Mouse (Mus musculus) adrenal gland, postnatal 14 days (tissue): ENCODE results near the gene Pim1. TPM values are rescaled to one million over a fixed set of nuclear protein-coding genes. Genes with fewer than 3 reads are reported as not detected.
A peak's percentile ranks its signal among the peaks of the same experiment; 100 is the strongest.

Experiments used
- DNase-seq: peaks from one replicate; pipeline ENCODE4 v3.0.0; 2021; ENCODE audit warnings: mixed read lengths
- total RNA-seq: library from RNA; stranded (reverse); gene quantifications from 2 replicates; pipeline ENCODE4 v1.2.3, GENCODE M21; 2021

Pim1 gene
- total RNA-seq, 1 experiment from 2014 or later = 129 TPM

DNA sequence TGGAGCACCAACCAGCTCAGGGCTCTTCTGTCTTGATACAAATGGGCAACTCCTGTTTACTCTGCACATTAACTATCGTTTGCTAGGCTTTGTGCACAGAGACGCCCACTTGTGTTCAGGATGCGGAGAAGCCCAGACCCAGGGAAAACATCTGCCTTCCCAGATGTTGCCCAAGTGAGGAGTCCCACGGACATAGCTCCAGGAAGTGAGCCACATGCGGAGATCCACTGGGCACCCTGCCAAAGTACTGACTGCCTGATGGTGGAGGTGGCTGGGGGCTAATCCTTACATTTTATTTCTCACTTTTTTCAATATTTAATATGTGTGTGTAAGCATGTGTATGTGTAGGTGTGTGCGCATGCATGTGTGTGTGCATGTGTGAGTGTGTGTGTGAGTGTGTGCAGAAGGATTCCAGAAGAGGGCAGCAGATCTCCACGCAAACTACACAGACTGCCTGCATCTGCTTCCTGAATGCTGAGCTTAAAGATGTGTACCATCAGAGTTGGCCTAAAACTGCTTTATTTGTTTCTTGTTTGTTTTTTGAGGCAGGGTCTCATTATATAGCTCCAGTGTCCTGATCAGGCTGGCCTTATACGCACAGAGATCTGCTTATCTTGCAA, 38.1 kb downstream of the Pim1 start:
- peak; percentile 60 for DNase-seq

DNA sequence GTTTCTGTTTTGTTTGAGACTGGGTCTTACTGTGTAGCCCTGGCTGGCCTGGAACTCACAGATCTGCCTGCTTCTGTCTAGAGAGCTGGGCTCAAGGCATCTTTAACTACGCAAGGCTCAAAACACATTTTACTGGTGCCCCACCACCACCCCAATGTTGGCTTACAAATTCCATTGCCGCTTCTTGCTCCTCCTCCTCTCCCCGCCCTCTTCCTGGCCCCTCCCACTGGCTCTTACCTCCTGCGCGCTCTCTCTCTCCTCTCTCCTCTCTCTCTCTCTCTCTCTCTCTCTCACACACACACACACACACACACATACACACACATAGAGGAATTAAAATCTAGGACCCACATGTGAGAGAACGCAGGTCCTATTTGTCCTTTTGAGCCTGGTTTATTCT, 40.0 kb downstream of the Pim1 start:
- DNase-seq = no peak

DNA sequence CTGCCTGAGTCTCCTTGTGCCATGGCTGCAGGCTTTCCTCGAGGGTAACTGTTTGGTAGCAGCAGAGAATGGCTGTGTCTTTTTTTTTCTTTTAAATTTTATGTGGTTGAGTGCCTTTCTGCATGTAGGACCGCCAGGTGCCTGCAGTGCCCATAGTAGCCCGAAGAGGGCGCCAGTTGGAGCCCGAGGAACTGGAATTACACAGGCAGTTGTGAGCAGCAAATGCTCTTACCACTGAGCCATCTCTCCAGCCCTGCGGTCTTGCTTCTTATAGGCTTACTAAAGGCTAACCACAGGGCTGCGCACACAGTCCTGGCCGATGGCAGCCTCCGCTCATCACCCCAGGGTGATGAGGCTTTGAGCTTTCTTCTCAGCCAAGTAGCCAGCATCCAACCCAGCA, 40.7 kb downstream of the Pim1 start:
- DNase-seq = no peak

DNA sequence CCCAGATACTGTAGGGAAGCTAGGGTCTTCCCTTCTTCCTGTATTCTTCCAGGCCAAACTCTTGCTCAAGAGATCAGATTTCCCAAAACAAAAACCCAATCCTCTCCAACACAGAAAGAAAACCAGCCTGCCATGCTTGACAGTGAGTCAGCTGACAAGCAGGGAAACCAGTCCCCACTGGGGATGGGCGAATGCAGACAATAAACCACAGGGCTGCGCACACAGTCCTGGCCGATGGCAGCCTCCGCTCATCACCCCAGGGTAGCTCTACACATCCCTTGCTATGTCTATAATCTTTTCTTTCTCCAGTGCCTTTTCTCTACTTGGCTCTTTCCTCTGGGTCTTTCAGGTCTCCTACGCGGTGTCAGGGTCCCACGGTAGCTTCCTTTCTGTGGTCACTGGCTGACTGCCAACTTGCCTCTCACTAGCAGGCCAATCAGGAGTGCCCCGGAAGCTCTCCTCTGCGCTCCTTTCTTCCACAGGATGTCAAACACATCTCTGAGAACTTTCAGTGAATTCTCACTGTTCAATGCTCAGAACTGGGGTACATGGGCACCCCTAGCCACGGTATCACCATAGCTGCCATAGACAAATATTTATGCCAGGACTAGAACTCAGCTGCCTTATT, 41.3 kb downstream of the Pim1 start:
- no peak for DNase-seq

DNA sequence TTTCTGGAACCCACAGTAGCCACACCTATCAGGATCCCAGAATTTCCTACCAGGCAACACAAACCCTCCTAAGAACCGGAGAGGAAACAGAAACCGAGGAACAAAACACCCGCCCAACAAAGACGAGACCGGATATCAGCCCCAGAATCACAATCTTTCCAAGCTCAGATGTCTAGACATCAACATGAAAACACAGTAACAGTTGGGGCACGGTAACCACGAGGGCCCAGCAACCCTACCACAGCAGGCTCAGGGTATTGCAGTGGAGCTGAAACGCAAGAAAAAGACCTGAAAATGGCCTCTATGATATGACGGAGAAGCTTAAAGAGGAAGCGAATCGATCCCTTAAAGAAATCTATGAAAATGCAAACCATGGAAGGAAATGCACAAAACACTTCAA, 43.3 kb downstream of the Pim1 start:
- no peak for DNase-seq

DNA sequence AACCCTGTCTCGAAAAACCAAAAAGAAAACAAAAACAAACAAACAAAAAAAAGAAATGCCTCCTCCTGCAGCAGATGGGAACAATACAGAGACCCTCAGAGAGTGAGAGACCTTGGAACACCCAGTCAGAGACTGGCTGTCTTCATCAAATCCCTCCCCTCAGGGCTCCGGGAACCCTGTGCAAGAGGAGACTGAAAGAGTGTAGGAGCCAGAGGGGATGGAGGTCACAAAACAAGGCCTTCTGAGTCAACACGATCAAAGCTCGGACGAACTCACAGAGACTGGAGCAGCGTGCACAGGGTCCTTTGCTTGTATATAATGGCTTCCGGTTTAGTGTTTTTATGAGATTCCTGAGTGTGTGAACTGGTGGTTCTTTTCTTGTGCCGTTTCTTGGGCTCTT, 49.9 kb downstream of the Pim1 start:
- peak; percentile 62 for DNase-seq

DNA sequence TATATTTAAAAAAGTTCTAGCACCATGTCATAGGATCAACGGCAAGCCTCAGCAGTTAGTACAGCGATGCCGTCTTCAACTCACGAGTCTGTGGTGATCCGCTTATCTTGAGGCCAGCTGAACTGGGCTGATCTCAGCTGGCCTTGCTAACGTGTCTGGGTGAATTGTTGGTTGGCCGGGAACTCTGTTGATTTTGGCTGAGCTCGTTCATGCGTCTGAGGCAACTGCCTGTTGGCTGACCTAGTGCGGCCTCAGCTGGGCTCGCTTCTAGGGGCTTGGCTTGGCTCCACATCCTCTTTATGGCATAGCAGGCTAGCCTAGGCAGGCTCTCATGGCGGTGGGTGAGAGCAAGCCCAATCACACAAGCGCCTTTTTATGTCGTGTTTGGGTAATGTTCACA, 50.9 kb downstream of the Pim1 start:
- DNase-seq = peak; percentile 92

DNA sequence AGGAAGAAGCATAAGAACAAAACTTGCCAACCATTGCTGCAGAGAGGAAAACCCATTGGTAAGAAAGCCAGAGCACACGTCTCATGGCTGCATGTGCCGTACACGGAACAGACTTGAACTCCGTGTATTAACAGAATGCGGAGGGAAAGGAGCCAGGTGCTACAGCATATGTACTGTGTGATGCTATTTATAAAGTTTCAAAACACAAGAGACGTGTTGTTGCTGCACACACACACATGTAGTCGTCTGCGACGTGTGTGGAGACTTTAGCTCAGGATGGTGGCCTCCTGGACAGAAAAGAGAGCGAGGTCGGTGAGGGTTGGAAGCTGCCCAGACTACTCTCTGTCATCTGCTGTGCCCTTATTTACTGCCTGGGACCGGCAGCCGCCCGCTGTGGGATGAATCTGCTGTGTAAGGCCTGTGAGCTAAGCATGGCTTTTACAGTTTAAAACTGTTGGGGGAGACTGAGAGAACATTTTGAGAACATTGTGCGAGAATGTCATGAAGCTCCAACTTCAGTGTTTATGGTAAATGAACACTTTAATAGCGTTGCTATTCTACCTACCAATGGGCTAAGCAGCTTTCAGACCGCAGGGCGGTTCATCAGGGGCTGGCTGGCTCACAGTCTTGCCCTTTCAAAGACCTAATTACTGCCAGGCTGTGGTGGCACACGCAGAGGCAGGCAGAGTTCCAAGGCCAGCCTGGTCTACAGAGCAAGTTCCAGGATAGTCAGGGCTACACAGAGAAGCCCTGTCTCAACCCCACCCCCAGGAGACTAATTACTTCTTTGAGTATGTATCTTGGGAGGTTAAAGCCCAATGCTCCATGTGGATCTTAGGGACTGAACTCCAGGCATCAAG, 52.5 kb downstream of the Pim1 start:
- no peak for DNase-seq

DNA sequence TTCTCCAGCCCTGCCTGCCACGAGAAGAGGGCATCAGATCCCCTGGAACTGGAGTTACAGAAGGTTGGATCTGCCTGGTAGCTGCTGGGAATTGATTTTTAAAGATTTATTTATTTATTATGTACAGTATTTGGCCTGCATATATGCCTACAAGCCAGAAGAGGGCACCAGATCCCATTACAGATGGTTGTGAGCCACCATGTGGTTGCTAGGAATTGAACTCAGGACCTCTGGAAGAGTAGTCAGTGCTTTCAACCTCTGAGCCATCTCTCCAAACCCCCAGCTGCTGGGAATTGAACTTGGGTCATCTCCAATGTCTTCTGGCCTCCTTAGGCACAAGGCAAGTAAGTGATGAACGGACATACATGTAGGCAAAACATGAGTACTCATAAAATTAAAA, 53.5 kb downstream of the Pim1 start:
- no peak for DNase-seq

DNA sequence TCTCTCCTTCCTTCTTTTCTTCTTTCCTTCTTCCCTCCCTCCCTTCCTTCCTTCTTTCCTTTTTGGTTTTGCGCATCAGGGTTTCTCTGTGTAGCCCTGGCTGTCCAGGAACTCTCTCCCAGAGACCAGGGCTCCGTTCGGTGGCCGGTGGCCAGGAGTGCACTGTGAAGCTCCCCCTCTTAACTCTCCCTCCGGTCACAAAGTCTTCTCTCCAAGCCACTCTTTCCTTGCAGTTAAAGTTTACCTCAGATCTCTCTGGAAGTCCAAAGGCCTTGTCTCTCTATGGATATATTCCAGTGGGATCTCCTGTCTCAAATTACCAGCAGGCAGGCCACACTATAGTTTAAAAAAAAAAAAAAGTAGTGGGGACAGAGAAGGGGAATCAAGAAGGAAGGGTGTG, 54.7 kb downstream of the Pim1 start:
- no peak for DNase-seq

Other genes starting within 250 kb of the Pim1 start
- gene Ppil1, start 226.6 kb upstream of the Pim1 start, total RNA-seq = 26.0 and 26.4 TPM in 2 replicates
- 135 and 139 TPM in 2 replicates for gene BC004004, start 222.0 kb upstream of the Pim1 start, total RNA-seq
- gene Pi16, start 173.1 kb upstream of the Pim1 start, total RNA-seq = 20.9 and 25.7 TPM in 2 replicates
- gene Mtch1, start 142.8 kb upstream of the Pim1 start, total RNA-seq = 300 and 316 TPM in 2 replicates
- gene Fgd2, start 129.8 kb upstream of the Pim1 start, total RNA-seq = 2.2 and 11.5 TPM in 2 replicates
- gene Gm17657, start 58.9 kb downstream of the Pim1 start, total RNA-seq = not detected in 2 replicates
- 23.7 and 24.6 TPM in 2 replicates for gene Tbc1d22b, start 59.0 kb downstream of the Pim1 start, total RNA-seq
- gene Tmem217, start 61.6 kb downstream of the Pim1 start, total RNA-seq = not detected in 2 replicates
- 41.5 and 45.4 TPM in 2 replicates for gene Rnf8, start 124.0 kb downstream of the Pim1 start, total RNA-seq
- 3.2 and 3.3 TPM in 2 replicates for gene Gm28043, start 124.1 kb downstream of the Pim1 start, total RNA-seq
- 70.7 and 71.6 TPM in 2 replicates for gene Cmtr1, start 169.8 kb downstream of the Pim1 start, total RNA-seq
- 12.7 and 13.9 TPM in 2 replicates for gene Ccdc167, start 226.3 kb downstream of the Pim1 start, total RNA-seq